Mouse (Mus musculus) midbrain, embryonic 15.5 days (tissue): ENCODE data around the gene Gm10230. TPM values are rescaled to one million over a fixed set of nuclear protein-coding genes. Genes with fewer than 3 reads are reported as not detected.
"Not testable (repeated sequence)": the region's sequence is repeated elsewhere in the genome, so short reads cannot be mapped to it uniquely, and the experiment has no call there.

Source experiments
- ATAC-seq: fragments of 200-750 bp; cut with Nextera tagmentation; replicated peaks from 2 replicates; pipeline ENCODE4 v1.8.0; 2017; ENCODE audit warnings: moderate TSS enrichment
- H3K27ac ChIP-seq: fragments of 300-500 bp; sonication (generic); 2 replicates; pipeline ENCODE4 v1.5.1; 2015; ENCODE audit warnings: mild to moderate bottlenecking, inconsistent platforms
- H3K27me3 ChIP-seq: fragments of 300-500 bp; sonication (generic); replicated peaks from 2 replicates; pipeline ENCODE4 v1.6.1; 2015; ENCODE audit warnings: inconsistent platforms
- H3K36me3 ChIP-seq: fragments of 300-500 bp; sonication (generic); replicated peaks from 2 replicates; pipeline ENCODE4 v1.6.1; 2015; ENCODE audit warnings: inconsistent platforms
- H3K4me1 ChIP-seq: fragments of 300-500 bp; sonication (generic); 2 replicates; pipeline ENCODE4 v1.6.1; 2015; ENCODE audit warnings: inconsistent platforms
- H3K4me2 ChIP-seq: fragments of 300-500 bp; sonication (generic); 2 replicates; pipeline ENCODE4 v1.6.1; 2015; ENCODE audit warnings: inconsistent platforms, mild to moderate bottlenecking, moderate library complexity
- H3K4me3 ChIP-seq: fragments of 300-500 bp; sonication (generic); 2 replicates; pipeline ENCODE4 v1.5.1; 2015; ENCODE audit warnings: mild to moderate bottlenecking, inconsistent platforms
- H3K9ac ChIP-seq: fragments of 300-500 bp; sonication (generic); 2 replicates; pipeline ENCODE4 v1.6.1; 2015; ENCODE audit warnings: mild to moderate bottlenecking, inconsistent platforms
- H3K9me3 ChIP-seq: fragments of 300-500 bp; sonication (generic); 2 replicates; pipeline ENCODE4 v1.6.1; 2016; ENCODE audit warnings: inconsistent platforms
- WGBS: fragments of 180-500 bp; shearing (Covaris S2); methylation state at CpG from one replicate; pipeline ENCODE4 v1.1.7; 2015; ENCODE audit warnings: mixed read lengths; 5-methylcytosine and 5-hydroxymethylcytosine counted together
- microRNA-seq: library from miRNA; unstranded; fragments of <30 nt; microRNA quantifications from one replicate; pipeline ENCODE4, GENCODE M21; 2016
- polyA plus RNA-seq: library from polyadenylated mRNA; unstranded; fragments of >200 nt; fragmentation: Nextera tagmentation; extraction: Ambion mirVana; gene quantifications from 2 replicates; pipeline ENCODE4 v1.2.1, GENCODE M21; 2015

Gm10230 gene
- polyA plus RNA-seq, result not detected in 2 replicates

DNA sequence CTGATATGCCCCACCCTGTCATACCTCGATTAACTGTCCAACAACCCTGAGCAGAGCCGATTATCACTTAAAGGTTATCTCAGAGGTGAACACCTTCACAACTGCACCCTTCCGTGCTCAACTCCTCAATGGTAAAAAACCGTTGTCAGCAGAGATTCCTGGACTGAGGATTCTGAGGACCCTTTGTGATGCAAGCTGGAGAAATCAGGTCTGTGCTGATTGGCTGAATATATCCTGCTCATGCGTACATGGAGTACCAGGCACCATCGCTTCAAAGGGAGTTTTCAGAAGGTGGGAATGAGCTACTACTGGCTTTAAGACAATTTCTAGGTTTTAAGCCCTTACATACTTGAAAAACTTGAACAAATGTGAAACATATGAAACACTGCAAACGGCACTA is at the start of gene Gm10230:
Gm10230 (minus strand) TSS at position 101 of the 400 bp plus-strand sequence.
- ATAC-seq, H3K36me3 ChIP-seq, H3K27me3 ChIP-seq, H3K4me3 ChIP-seq, H3K27ac ChIP-seq, H3K4me1 ChIP-seq, H3K9ac ChIP-seq, H3K4me2 ChIP-seq, H3K9me3 ChIP-seq: not testable (repeated sequence)
- WGBS, result no CpG with 5 or more reads among the region's 7 CpGs

Small RNAs within 50 kb of the gene (microRNA-seq; reads per million reads assigned to microRNA genes)
- not detected for gene Gm44452
